Mouse (Mus musculus) small intestine, adult 2 months (tissue): ENCODE results near the gene Sptlc2.

ENCODE experiments used
- CTCF ChIP-seq: fragments of 200-500 bp; IDR thresholded peaks from 2 replicates; pipeline ENCODE4 v1.5.1; 2012; ENCODE audit warnings: low read depth, mild to moderate bottlenecking, control low read depth, inconsistent platforms, low read length, moderate library complexity, mixed read lengths; ENCODE audit not compliant: insufficient replicate concordance, insufficient read length; ENCODE audit errors: extremely low read depth
- POLR2A ChIP-seq: fragments of 200-500 bp; IDR thresholded peaks from 2 replicates; pipeline ENCODE4 v1.6.1; 2012; ENCODE audit warnings: low read depth, mild to moderate bottlenecking, control low read depth, inconsistent platforms, low read length, moderate library complexity

- no peak for TF ChIP-seq POLR2A
- no peak for TF ChIP-seq CTCF
Observed at GRCm38 (mm10) chr12:87334886-87335285, 53.3 kb downstream of the Sptlc2 start.
